Mouse (Mus musculus) adrenal gland, postnatal 10 days (tissue): ENCODE data around the gene Gm49322. TPM values are rescaled to one million over a fixed set of nuclear protein-coding genes. Genes with fewer than 3 reads are reported as not detected.
A peak's percentile ranks its signal among the peaks of the same experiment; 100 is the strongest.

ENCODE experiments used
- DNase-seq: peaks from one replicate; pipeline ENCODE4 v3.0.0; 2021; ENCODE audit warnings: mixed read lengths
- microRNA-seq: library from miRNA; unstranded; fragments of <30 nt; microRNA quantifications from one replicate; pipeline ENCODE4 v1.2.0, GENCODE M21; 2021
- total RNA-seq, 2 experiments: library from RNA; stranded (reverse); gene quantifications; 2 replicates each; pipeline ENCODE4 v1.2.3; 2021

Gene Gm49322
- total RNA-seq, 2 experiments from 2014 or later, result 1.6 to 2.7 TPM

DNA sequence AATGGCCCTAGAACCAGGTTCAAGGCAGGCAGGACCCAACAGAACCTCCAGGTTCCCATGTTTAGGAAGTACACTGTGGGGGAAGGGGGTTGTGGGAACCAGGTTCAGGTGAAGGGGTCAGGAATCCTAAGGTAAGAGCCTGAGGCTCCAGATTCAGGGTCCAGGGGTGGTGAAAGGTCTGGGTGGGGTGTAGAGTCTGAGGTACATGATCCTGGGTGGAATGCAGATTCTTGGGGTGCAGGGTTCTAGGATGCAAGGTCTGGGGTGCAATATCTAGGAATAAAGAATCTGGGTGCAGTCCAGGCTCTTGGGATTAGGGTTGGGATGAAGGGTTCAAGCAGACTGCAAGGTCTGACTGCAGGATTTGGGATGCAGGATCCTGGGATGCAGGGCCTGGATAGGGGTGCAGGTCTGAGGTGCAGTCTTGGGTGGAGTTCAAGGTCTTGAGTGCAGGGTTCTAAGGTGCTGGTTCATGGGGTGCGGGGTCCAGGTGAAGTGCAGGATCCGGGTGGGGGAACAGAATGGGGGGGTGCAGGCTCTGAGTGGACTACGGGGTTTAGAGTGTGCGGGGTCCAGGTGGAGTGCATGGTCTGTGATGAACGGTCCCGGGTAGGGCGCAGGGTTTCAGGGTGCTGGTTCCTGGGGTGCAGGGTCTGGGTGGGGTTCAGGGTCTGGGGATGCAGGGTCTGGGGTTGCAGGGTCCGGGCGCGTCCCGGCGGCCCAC lies 49.7 kb downstream of the Gm49322 start:
- DNase-seq, result no peak

DNA sequence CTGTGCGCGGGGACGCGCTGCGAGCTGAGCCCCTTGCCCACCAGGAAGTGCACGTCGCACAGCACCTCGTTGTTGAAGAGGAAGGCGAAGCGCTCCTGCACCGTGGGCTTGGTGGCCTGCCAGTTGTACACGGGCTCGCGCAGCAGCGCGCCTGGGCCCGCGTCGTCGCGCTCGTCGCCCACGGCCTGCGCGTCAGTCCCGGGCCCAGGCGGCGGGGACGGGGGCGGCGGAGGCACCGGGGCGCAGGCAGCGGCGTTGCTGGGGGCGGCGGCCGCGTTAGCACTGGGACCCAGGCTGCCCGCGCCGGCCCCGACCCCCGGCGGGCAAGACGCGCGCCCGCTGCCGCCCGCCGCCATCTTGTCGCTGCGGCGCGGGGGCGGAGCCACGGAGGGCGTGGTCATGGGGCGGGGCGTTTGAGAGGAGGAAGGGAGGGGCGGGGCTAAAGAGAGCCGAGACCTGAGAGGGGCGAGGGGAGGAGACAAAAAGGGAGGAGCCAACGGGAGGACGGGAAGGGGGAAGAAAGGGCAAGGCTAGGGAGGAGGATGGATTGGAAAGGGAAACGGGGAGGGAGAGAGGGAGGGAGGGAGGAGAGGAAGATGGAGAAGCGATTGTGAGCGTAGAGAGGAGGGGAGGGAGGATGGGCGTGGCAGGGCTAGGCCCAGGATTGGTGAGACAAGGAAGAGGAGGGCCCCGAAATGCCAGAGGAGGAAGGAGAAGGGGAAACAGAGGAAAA lies 50.5 kb downstream of the Gm49322 start:
- peak; percentile 99 for DNase-seq

DNA sequence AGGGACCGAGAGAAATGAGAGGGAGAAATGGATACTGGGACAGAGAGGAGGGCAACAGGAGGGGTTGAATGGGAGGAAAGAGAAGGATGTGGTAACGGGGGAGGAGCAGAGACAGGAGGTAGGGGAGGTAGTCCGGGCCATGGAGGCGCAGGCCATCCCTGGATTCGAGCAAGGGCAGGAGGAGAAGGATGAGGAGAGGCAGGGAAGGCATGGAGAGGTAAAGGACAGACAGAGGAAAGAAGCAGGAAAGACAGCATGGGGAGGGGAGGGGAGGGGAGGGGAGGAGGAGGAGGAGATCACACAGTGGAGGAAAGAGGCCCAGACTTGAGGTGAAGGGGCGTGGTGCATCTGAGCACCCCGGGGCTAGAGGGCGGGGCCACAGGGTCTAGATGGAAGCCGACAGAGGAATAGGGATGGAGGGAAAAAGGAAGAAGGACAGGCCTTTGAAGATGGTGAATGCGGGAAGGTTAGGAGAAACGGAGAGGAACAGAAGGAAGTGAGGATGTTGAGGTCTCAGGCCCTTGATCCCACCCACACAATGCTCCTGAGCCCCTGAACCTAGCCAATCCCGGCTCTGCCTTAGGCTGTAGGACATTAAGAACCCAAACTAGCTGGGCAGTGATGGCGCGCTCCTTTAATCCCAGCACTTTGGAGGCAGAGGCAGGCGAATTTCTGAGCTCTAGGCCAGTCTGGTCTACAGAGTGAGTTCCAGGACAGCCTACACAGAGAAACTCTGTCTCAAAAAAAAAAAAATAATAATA lies 51.2 kb downstream of the Gm49322 start, which contains the start of gene Btbd2:
Btbd2 (minus strand) TSS at position 209 of the 761 bp plus-strand sequence.
- no peak for DNase-seq

DNA sequence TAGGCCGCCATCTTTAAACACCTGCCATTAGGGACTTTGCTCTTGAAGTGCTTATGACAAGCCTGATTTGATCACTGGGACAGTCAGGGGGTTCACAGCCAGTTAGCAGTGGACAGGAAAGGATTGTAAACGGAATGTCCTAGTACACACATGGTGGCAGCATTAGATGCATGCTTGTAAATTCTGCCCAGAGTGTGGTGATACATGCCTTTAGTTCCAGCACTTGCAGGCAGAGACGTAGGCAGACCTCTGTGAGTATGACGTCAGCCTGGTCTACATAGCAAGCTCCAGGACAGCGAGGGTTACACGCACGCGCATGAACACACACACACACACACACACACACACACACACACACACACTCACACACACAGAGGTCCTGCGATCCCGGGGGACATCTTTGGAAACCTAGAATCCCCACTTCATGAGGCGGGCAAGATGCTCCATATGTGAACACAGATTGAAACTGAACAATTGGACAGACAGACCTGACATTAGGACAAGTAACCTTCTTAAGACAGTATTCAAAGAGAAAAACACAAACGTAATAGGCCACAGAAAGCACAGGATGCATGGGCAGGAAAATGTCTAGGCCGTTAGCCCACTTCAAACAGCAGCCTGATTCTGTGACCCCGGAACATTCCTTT lies 52.5 kb downstream of the Gm49322 start:
- no peak for DNase-seq

DNA sequence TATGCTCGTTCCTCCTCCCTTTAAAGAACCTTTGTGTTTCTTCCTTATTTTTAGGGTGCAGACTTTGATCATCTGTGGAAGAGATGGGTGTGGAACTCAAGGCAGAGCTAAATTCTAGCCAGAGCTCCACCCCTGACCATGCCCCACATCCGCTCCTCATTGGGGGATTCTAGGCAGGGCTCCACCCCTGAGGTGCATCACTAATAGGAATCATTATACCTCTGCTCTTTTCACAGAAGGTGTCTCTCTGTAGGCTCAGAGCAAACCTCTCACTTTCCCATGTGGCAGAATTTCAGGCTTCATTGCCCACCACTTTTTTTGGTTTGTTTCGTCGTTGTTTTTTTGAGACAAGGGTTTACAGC lies 53.0 kb downstream of the Gm49322 start:
- no peak for DNase-seq

DNA sequence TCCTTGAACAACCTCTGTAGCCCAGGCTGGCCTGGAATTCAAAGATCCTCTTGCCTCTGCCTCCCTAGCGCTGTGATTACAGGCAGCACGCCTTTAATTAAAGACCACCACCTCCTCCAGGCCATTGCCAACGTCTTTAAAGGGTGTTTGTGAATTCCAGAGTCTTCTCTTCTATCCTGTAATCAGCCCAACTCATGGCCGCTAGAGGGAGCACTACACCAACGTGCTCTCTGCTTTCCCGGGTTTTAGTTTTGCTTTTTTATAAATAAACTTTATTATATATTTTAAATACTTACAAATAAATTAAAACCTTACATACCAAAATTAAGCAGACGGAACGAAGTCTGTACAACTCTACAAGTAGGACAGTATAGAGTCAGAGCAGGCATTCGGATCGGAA lies 53.4 kb downstream of the Gm49322 start:
- peak; percentile 87 for DNase-seq

DNA sequence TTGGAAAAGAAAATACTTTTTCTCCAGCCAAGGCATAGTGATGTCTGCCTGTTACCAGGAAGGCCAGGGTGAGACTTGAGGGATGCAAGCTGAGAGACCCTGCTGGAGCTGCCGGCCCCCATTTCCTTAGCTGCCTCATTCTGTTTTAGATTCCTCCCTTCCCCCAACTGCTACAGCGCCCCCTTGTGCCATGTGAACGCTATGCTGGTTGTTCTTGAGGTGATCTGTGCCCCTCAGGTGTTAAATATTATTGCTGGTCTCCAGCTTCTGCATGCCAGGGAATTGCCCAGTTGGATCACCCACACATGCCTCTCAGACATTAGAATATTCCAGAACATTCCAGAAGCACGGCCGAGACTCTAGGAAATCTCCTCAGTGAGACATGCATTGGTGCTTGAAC lies 55.3 kb downstream of the Gm49322 start:
- peak; percentile 64 for DNase-seq

DNA sequence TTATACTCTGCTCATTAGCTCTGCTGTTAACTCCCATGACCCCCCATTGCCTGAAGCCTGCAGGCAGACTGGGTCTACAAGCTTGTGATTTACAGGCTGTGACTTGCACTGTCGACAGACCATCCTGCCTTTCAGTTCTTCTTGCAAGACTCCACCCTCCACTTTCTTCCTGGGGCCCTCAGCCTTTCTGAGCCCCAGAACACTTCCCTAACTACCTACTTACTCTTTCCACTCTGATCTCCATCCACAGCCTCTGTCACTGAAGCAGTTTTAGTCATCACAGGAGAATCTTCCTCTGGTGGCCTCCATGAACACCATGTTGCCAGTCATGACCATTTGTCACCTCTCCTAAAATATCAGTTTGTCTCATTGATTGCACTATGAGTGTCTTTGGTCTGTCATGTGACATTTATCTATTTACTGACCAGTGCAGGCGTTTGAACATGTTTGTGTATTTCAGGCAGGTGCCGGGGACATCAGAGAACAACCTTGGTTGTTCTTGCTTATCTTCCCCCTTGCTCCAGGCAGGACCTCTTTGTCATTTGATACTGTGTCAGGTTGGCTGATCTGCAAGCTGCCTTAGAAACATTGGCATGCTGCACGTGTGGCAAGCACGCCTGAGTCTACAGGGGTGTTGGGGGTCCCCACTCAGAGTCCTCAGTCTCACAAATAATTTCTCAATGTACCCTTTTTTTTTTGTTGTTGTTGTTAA lies 57.8 kb downstream of the Gm49322 start:
- DNase-seq, result no peak

DNA sequence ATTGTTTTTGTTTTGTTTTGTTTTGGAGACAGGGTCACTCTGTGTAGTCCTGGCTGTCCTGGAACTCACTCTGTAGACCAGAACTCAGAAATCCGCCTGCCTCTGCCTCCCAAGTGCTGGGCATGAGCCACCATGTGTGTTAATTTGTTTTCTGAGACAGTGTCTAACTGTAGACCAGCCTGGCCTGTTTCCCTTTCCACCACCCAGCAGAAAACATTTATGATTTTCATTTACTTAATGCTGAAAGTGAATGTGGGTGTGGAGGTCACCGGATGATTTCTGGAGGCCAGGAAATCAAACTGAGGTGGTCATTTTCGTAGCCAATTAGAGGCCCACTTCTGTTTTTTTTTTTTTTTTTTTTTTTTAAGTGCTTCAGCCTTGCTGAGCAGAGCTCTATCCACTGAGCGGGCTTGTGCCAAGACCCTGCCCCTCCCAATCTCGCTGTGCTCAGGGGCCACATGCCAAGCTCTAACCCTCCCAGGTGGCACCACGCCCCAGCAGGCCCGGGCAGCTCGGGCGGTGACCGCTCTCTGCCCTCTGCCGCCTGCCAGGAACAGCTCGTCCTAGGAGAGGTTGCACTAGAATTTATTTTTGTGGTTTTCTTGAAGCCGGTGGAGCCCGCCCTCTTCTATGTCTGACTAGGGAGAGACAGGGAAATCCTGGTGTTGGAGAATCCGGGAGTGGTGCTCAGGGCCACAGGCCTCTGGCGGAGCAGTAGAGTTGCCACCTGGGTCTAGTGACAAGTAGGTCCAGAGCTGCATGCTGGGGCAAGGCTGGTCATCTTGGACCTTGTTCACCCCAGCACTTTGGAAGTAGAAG lies 58.6 kb downstream of the Gm49322 start:
- DNase-seq, result peak; percentile 91

DNA sequence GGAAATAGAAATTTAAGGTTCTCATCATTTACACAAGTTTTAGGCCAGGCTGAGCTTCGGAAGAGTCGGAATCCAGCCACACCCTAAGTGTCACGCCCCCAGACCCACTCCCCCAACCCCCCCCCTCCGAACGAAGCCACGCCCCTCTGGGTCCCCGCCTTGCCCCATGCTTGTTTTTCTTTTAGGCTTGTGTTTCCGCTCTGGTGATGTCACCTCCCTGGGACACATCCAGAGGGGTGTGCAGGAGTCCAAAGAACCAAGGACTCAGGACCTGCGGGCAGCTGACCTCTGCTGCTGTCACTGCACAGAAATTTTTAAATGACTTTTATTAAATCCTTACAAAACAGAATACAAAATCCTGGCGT lies 59.2 kb downstream of the Gm49322 start:
- peak; percentile 87 for DNase-seq

Small RNA genes within 50 kb of the gene (microRNA-seq; reads per million reads assigned to microRNA genes)
- 4.6 reads per million, percentile 3 among the genes with 10 or more reads in this experiment for gene Mir6912

Other genes starting within 250 kb of the Gm49322 start
- under 1 TPM in 1 of 2 experiments, not detected in 1; 0.12 TPM for gene Plk5, start 249.6 kb upstream of the Gm49322 start, total RNA-seq
- gene Mex3d, start 218.4 kb upstream of the Gm49322 start, total RNA-seq, result 10 to 100 TPM; 19.6 to 21.8 TPM
- gene Mbd3, start 206.5 kb upstream of the Gm49322 start, total RNA-seq, result 100 to 1,000 TPM; 103 to 113 TPM
- 1,000 to 10,000 TPM; 1,321 to 1,365 TPM for gene Uqcr11, start 199.2 kb upstream of the Gm49322 start, total RNA-seq
- gene Tcf3, start 172.4 kb upstream of the Gm49322 start, total RNA-seq, result 10 to 100 TPM; 58.1 to 77.1 TPM
- gene Onecut3, start 111.2 kb upstream of the Gm49322 start, total RNA-seq, result not detected
- gene Atp8b3, start 66.9 kb upstream of the Gm49322 start, total RNA-seq, result under 1 TPM; 0.27 to 0.36 TPM
- 10 to 100 TPM; 31.9 to 44.5 TPM for gene Rexo1, start 44.5 kb upstream of the Gm49322 start, total RNA-seq
- 10 to 100 TPM; 12.4 to 14.1 TPM for gene Klf16, start 28.7 kb upstream of the Gm49322 start, total RNA-seq
- 100 to 1,000 TPM; 108 to 113 TPM for gene Abhd17a, start 15.7 kb upstream of the Gm49322 start, total RNA-seq
- gene Scamp4, start 3.1 kb upstream of the Gm49322 start, total RNA-seq, result 10 to 100 TPM; 41.8 to 42.3 TPM
- 1 to 10 TPM; 3.9 to 5.1 TPM for gene Adat3, start 3.1 kb upstream of the Gm49322 start, total RNA-seq
- gene Csnk1g2, start 16.8 kb downstream of the Gm49322 start, total RNA-seq, result 100 to 1,000 TPM; 121 to 131 TPM
- 10 to 100 TPM; 50.4 to 65.3 TPM for gene Btbd2, start 51.0 kb downstream of the Gm49322 start, total RNA-seq
- 100 to 1,000 TPM; 249 to 298 TPM for gene Mknk2, start 72.1 kb downstream of the Gm49322 start, total RNA-seq
- 10 to 100 TPM; 17.7 to 20.1 TPM for gene Mob3a, start 96.0 kb downstream of the Gm49322 start, total RNA-seq
- gene Izumo4, start 96.2 kb downstream of the Gm49322 start, total RNA-seq, result 10 to 100 TPM in 1 of 2 experiments, 1 to 10 TPM in 1; 6.9 to 13.1 TPM
- 10 to 100 TPM; 64.7 to 82.6 TPM for gene Ap3d1, start 136.2 kb downstream of the Gm49322 start, total RNA-seq
- 10 to 100 TPM; 64.5 to 80.9 TPM for gene Dot1l, start 149.2 kb downstream of the Gm49322 start, total RNA-seq
- 10 to 100 TPM; 45.2 to 50.5 TPM for gene Sf3a2, start 192.2 kb downstream of the Gm49322 start, total RNA-seq
- 10 to 100 TPM; 50.0 to 63.2 TPM for gene Plekhj1, start 192.6 kb downstream of the Gm49322 start, total RNA-seq
- under 1 TPM; 0.57 to 0.79 TPM for gene Amh, start 199.2 kb downstream of the Gm49322 start, total RNA-seq
- 10 to 100 TPM in 1 of 2 experiments, 1 to 10 TPM in 1; 9.8 to 24.0 TPM for gene Jsrp1, start 207.5 kb downstream of the Gm49322 start, total RNA-seq
- gene Oaz1, start 220.6 kb downstream of the Gm49322 start, total RNA-seq, result 100 to 1,000 TPM; 700 to 820 TPM
- 1 to 10 TPM in 1 of 2 experiments, under 1 TPM in 1; 0.99 to 1.5 TPM for gene Lingo3, start 238.0 kb downstream of the Gm49322 start, total RNA-seq
- gene Lsm7, start 249.2 kb downstream of the Gm49322 start, total RNA-seq, result 10 to 100 TPM; 35.3 to 37.8 TPM
- 10 to 100 TPM; 25.3 to 39.8 TPM for gene Sppl2b, start 249.3 kb downstream of the Gm49322 start, total RNA-seq